Mouse (Mus musculus) cerebellum, adult 2 months (tissue): ENCODE results near the gene Zfp949.

Source experiments
- CTCF ChIP-seq: fragments of 200-500 bp; IDR thresholded peaks from 2 replicates; pipeline ENCODE4 v1.5.1; 2011; ENCODE audit warnings: low read depth, mild to moderate bottlenecking, control low read depth, low read length, moderate library complexity, borderline replicate concordance; ENCODE audit not compliant: insufficient read depth
- POLR2A ChIP-seq: fragments of 200-500 bp; IDR thresholded peaks from 2 replicates; pipeline ENCODE4 v1.6.1; 2011; ENCODE audit warnings: low read length, control low read depth, borderline replicate concordance; ENCODE audit not compliant: insufficient read depth

DNA sequence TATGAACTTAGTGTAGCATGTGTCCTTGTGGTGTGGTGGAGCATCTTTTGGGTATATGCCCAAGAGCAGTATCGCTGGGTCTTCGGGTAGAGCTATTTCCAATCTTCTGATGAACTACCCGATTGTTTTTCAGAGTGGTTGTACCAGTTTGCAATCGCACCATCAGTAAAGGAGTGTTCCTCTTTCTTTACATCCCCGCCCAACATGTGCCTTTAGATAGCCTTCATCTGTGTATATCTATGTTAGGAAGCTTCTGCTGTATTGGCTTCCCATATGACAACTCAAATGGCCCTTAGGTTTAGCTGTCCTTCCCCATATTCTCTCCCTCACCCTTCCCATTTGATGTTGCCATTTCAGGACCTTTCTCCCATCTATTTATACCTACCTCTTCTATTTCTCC is 13.7 kb upstream of the Zfp949 start:
- TF ChIP-seq CTCF (no peak), POLR2A (no peak)
